ENCODE assay signal across 9 mouse cellular contexts in the genomic region with DNA sequence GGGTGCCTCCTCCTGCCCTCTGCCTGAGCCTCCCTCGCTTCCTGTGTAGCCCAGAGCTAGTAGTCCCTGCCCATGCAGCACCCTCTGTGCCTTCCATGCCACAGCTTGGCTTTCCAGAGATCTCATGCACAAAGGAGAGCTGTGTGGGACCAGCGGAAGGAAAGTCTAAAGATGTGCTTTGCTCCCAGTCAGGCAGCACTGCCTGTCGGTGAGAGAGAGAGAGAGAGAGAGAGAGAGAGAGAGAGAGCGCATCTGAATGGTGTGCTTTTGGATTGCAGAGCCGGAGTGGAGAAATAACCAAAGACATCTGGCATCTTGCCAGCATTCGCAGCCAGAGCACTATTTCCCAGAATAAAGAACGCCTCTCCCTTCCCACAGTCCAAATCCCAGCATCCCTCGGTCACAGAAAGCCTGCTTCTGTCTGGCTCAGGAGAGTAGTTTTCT.
DNase-seq lines count a peak whose midpoint lies in the region; ATAC-seq and TF ChIP-seq lines count a peak whose summit lies in the region.
"Had no signal": no experiment of that assay in that cellular context is flagged by ENCODE, and none has a peak within 500 bp of the region (broad histone marks: within the 10 kb centered on the region; RNA-seq: fewer than 3 reads in every experiment).

No protein-coding gene starts in this region.

- no peaks in the 10 kb centered on the region for H3K9me3 ChIP-seq in kidney, postnatal 0 days (replicated peaks; ENCODE audit: low read length)
- H3K9me3 ChIP-seq in kidney, embryonic 16.5 days (ENCODE audit: low read length) = no peaks in the 10 kb centered on the region
- no peaks in the 10 kb centered on the region for H3K9me3 ChIP-seq in hindbrain, postnatal 0 days (ENCODE audit: low read length)
- H3K9me3 ChIP-seq in lung, embryonic 16.5 days (ENCODE audit: control insufficient read depth, low read length) = no peaks in the 10 kb centered on the region
- H3K9me3 ChIP-seq in stomach, embryonic 14.5 days (ENCODE audit: control insufficient read depth, low read depth, low read length) = no peaks in the 10 kb centered on the region

- H3K4me3 ChIP-seq in kidney, postnatal 0 days (replicated peaks; ENCODE audit: low read depth, low read length) = no peak overlapping the region
- H3K4me3 ChIP-seq in kidney, embryonic 16.5 days (ENCODE audit: low read length) = no peak overlapping the region
- H3K4me3 ChIP-seq in gastrocnemius, adult 2 months = no peak overlapping the region
- H3K4me3 ChIP-seq in hindbrain, postnatal 0 days (ENCODE audit: low read length) = no peak overlapping the region
- no peak overlapping the region for H3K4me3 ChIP-seq in lung, embryonic 16.5 days (ENCODE audit: low read length)
- H3K4me3 ChIP-seq in stomach, embryonic 14.5 days (ENCODE audit: low read depth, low read length) = no peak overlapping the region
- H3K4me3 ChIP-seq: erythroblast, embryonic 14.5 days had no signal

- no peak overlapping the region for H3K27ac ChIP-seq in kidney, postnatal 0 days
- H3K27ac ChIP-seq in kidney, embryonic 16.5 days (ENCODE audit: low read length) = no peak overlapping the region
- H3K27ac ChIP-seq in gastrocnemius, adult 2 months = peak overlapping the region; percentile 51
- peak overlapping the region; percentile 76 for H3K27ac ChIP-seq in hindbrain, postnatal 0 days
- no peak overlapping the region for H3K27ac ChIP-seq in lung, embryonic 16.5 days (ENCODE audit: low read length)
- H3K27ac ChIP-seq in stomach, embryonic 14.5 days (ENCODE audit: low read length) = no peak overlapping the region

- H3K4me2 ChIP-seq in kidney, postnatal 0 days (ENCODE audit: low read length) = no peak overlapping the region
- H3K4me2 ChIP-seq in kidney, embryonic 16.5 days (replicated peaks; ENCODE audit: low read depth, low read length) = no peak overlapping the region
- H3K4me2 ChIP-seq in hindbrain, postnatal 0 days (ENCODE audit: low read depth, low read length) = peak overlapping the region; percentile 33
- H3K4me2 ChIP-seq in lung, embryonic 16.5 days (ENCODE audit: low read depth, low read length) = no peak overlapping the region
- H3K4me2 ChIP-seq in stomach, embryonic 14.5 days (replicated peaks; ENCODE audit: low read depth, low read length) = no peak overlapping the region

- DNase-seq in kidney, postnatal 0 days (ENCODE audit: low spot score) = peak; percentile 64
- DNase-seq in brain, embryonic 18.5 days (ENCODE audit: low read depth, low spot score) = peak; percentile 72
- DNase-seq in gastrocnemius, adult 2 months = peak; percentile 67
- DNase-seq in hindbrain, postnatal 0 days (ENCODE audit: low spot score) = peak; percentile 90
- DNase-seq in yolk sac, embryonic 10.5 days (ENCODE audit: low spot score) = no peak

- intact Hi-C loops in gastrocnemius, adult 2 months (cut with DNase I) = no loop called here

- no peak for ATAC-seq in kidney, postnatal 0 days (replicated peaks; ENCODE audit: low FRiP score, low read depth)
- no peak for ATAC-seq in kidney, embryonic 16.5 days (ENCODE audit: low FRiP score, low TSS enrichment)
- peak; percentile 88 for ATAC-seq in hindbrain, postnatal 0 days
- ATAC-seq in lung, embryonic 16.5 days (ENCODE audit: low read depth) = peak; percentile 86
- ATAC-seq in stomach, embryonic 14.5 days (ENCODE audit: insufficient number of reproducible peaks, insufficient read depth, low FRiP score, low read depth) = peak; percentile 37; the same call in 1 of the 2 replicates

- 0 out of 2 replicates have a peak, but pooled peaks cover 3% of the 10 kb centered on the region for H3K4me1 ChIP-seq in kidney, postnatal 0 days (replicated peaks; ENCODE audit: insufficient read depth, low read length)
- 0 out of 2 replicates have a peak, but pooled peaks cover 7% of the 10 kb centered on the region for H3K4me1 ChIP-seq in kidney, embryonic 16.5 days (ENCODE audit: insufficient read depth, low read length)
- H3K4me1 ChIP-seq in hindbrain, postnatal 0 days (ENCODE audit: insufficient read depth, low read length) = peaks cover 7% of the 10 kb centered on the region; the same call in 1 of the 2 replicates
- peaks cover 8% of the 10 kb centered on the region for H3K4me1 ChIP-seq in lung, embryonic 16.5 days (replicated peaks; ENCODE audit: control insufficient read depth, insufficient read depth, low read length)
- peaks cover 8% of the 10 kb centered on the region; the same call in 1 of the 2 replicates for H3K4me1 ChIP-seq in stomach, embryonic 14.5 days (ENCODE audit: control insufficient read depth, insufficient read depth, low read length)

- no peak overlapping the region for H3K9ac ChIP-seq in kidney, postnatal 0 days (ENCODE audit: low read depth, low read length)
- H3K9ac ChIP-seq in kidney, embryonic 16.5 days (replicated peaks; ENCODE audit: low read length) = no peak overlapping the region
- 0 out of 2 replicates have a peak overlapping the region, but pooled peaks have one; percentile 24 for H3K9ac ChIP-seq in hindbrain, postnatal 0 days (replicated peaks; ENCODE audit: low read length)
- H3K9ac ChIP-seq in lung, embryonic 16.5 days (ENCODE audit: low read length) = no peak overlapping the region
- H3K9ac ChIP-seq in stomach, embryonic 14.5 days (replicated peaks; ENCODE audit: low read depth, low read length) = no peak overlapping the region

- 42% methylated on average over 8 of the region's 8 CpGs for WGBS in kidney, postnatal 0 days
- 37% methylated on average over 8 of the region's 8 CpGs for WGBS in kidney, embryonic 16.5 days
- WGBS in hindbrain, postnatal 0 days = 22% methylated on average over 8 of the region's 8 CpGs
- 12% methylated on average over 8 of the region's 8 CpGs for WGBS in lung, embryonic 16.5 days
- WGBS in stomach, embryonic 14.5 days = 19% methylated on average over 8 of the region's 8 CpGs

- no peaks in the 10 kb centered on the region for H3K36me3 ChIP-seq in kidney, postnatal 0 days (ENCODE audit: insufficient read depth, low read length)
- H3K36me3 ChIP-seq in kidney, embryonic 16.5 days (ENCODE audit: insufficient read depth, low read length) = no peaks in the 10 kb centered on the region
- H3K36me3 ChIP-seq in hindbrain, postnatal 0 days (ENCODE audit: insufficient read depth, low read length) = no peaks in the 10 kb centered on the region
- no peaks in the 10 kb centered on the region for H3K36me3 ChIP-seq in lung, embryonic 16.5 days (ENCODE audit: control insufficient read depth, insufficient read depth, low read length)
- no peaks in the 10 kb centered on the region for H3K36me3 ChIP-seq in stomach, embryonic 14.5 days (ENCODE audit: control insufficient read depth, insufficient read depth, low read length)

- H3K27me3 ChIP-seq in kidney, postnatal 0 days (ENCODE audit: insufficient read depth, low read length) = no peaks in the 10 kb centered on the region
- no peaks in the 10 kb centered on the region for H3K27me3 ChIP-seq in kidney, embryonic 16.5 days (ENCODE audit: insufficient read depth, low read length)
- H3K27me3 ChIP-seq in hindbrain, postnatal 0 days (ENCODE audit: insufficient read depth, low read length) = no peaks in the 10 kb centered on the region
- no peaks in the 10 kb centered on the region for H3K27me3 ChIP-seq in lung, embryonic 16.5 days (ENCODE audit: control insufficient read depth, insufficient read depth, low read depth, low read length)
- no peaks in the 10 kb centered on the region for H3K27me3 ChIP-seq in stomach, embryonic 14.5 days (ENCODE audit: control insufficient read depth, insufficient read depth, low read length)

- TF ChIP-seq CTCF in kidney, postnatal 0 days (IDR thresholded peaks at IDR 0.05; ENCODE audit: low read depth) = no peak
- no peak for TF ChIP-seq CTCF in gastrocnemius, adult 2 months (IDR thresholded peaks at IDR 0.05)
- 0 out of 2 replicates have a peak, but pooled peaks have one; percentile 19 for TF ChIP-seq CTCF in hindbrain, postnatal 0 days (IDR thresholded peaks at IDR 0.05; ENCODE audit: low read depth)

Comparison
In these comparisons a context has a peak if more than half of its experiments do, and no peak if none do; other contexts are left out.
1. ATAC-seq: peak in hindbrain, postnatal 0 days (single experiment), lung, embryonic 16.5 days (single experiment) and stomach, embryonic 14.5 days (single experiment); none in kidney, postnatal 0 days (single experiment) and kidney, embryonic 16.5 days (single experiment).
2. H3K27ac ChIP-seq: peak in gastrocnemius, adult 2 months (single experiment) and hindbrain, postnatal 0 days (single experiment); none in kidney, postnatal 0 days (single experiment), kidney, embryonic 16.5 days (single experiment), lung, embryonic 16.5 days (single experiment) and stomach, embryonic 14.5 days (single experiment).